ENCODE assay signal across 16 mouse cellular contexts in the genomic region with DNA sequence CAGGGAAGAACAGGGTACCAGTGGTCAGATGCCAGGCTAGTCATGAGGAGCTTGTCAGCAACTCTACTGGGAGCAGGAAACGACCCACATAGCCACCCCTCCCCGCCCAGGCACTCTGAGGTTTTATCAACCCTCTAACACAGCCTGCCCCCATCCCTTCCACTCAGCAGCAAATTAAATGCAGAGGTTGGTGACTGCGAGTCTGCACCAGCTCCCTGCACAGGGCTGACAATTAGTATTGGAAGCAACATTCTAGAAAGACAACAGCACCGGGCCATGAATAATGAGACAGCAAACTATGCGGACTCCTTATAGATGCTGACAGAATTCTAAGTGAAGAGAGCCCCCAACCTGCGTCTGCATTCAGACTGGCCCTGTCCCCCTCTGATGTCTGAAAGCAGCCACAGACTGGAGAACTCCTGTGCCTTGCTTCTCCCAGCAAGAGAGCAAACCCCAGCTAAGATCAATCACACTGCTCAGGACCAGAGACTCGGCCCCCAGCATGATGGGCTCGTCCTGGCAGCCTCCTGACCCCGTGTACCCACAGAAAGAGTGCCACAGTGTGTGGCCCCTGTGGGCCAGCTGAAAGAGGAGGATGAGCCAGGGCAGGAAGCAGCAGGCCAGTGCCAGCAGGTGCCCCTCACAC. TPM values are rescaled to one million over a fixed set of nuclear protein-coding genes. Genes with fewer than 3 reads are reported as not detected.
DNase-seq lines count a peak whose midpoint lies in the region; ATAC-seq lines count a peak whose summit lies in the region.
"Had no signal": no experiment of that assay in that cellular context is flagged by ENCODE, and none has a peak within 500 bp of the region (broad histone marks: within the 10 kb centered on the region; RNA-seq: fewer than 3 reads in every experiment).

No protein-coding gene starts in this region.

- peaks cover 6% of the 10 kb centered on the region; the same call in 1 of the 2 replicates for H3K9me3 ChIP-seq in heart, embryonic 16.5 days (replicated peaks; ENCODE audit: control insufficient read depth, low read length)
- peaks cover 5% of the 10 kb centered on the region; the same call in 1 of the 2 replicates for H3K9me3 ChIP-seq in embryonic facial prominence, embryonic 10.5 days
- H3K9me3 ChIP-seq in hindbrain, embryonic 10.5 days, result peaks cover 7% of the 10 kb centered on the region; the same call in 1 of the 2 replicates
- H3K9me3 ChIP-seq: limb, embryonic 15.5 days had no signal

- DNase-seq in heart, adult 18-20 months, result no peak
- no peak for DNase-seq in embryonic facial prominence, embryonic 10.5 days (ENCODE audit: low spot score)
- peak; percentile 13 for DNase-seq in hindbrain, embryonic 10.5 days (ENCODE audit: low spot score)
- no peak for DNase-seq in thymus, postnatal 36 days
- no peak for DNase-seq in thymus, postnatal 10 days (ENCODE audit: low spot score in 2 of 2)
- DNase-seq in cerebellum, adult 9-11 months, result no peak
- DNase-seq: adrenal gland, postnatal 25 days; cerebellum, adult 8-10 months; gastrocnemius, postnatal 10 days; kidney, adult 18-20 months; layer of hippocampus, adult 9-11 months; right cerebral cortex, adult 18-20 months had no signal

- WGBS in heart, embryonic 16.5 days, result 29% methylated on average over 9 of the region's 9 CpGs
- WGBS in embryonic facial prominence, embryonic 10.5 days, result 20% methylated on average over 9 of the region's 9 CpGs
- 11% methylated on average over 9 of the region's 9 CpGs for WGBS in hindbrain, embryonic 10.5 days

- H3K4me2 ChIP-seq in heart, embryonic 16.5 days (ENCODE audit: low read depth, low read length), result no peak overlapping the region
- H3K4me2 ChIP-seq: limb, embryonic 15.5 days had no signal

- peak overlapping the region; percentile 51; the same call in 1 of the 2 replicates for H3K27ac ChIP-seq in heart, embryonic 16.5 days (ENCODE audit: low read length)
- peak overlapping the region; percentile 20 for H3K27ac ChIP-seq in embryonic facial prominence, embryonic 10.5 days (replicated peaks)
- H3K27ac ChIP-seq in hindbrain, embryonic 10.5 days, result peak overlapping the region; percentile 81
- H3K27ac ChIP-seq: limb, embryonic 15.5 days had no signal

- no peaks in the 10 kb centered on the region for H3K27me3 ChIP-seq in heart, embryonic 16.5 days (ENCODE audit: control insufficient read depth, insufficient read depth, low read length)
- peaks cover 13% of the 10 kb centered on the region for H3K27me3 ChIP-seq in embryonic facial prominence, embryonic 10.5 days (replicated peaks; ENCODE audit: low read depth, poor library complexity, severe bottlenecking)
- H3K27me3 ChIP-seq in hindbrain, embryonic 10.5 days (ENCODE audit: insufficient read depth, poor library complexity, severe bottlenecking), result peaks cover 11% of the 10 kb centered on the region; the same call in 1 of the 2 replicates
- H3K27me3 ChIP-seq: limb, embryonic 15.5 days had no signal

- no peaks in the 10 kb centered on the region for H3K36me3 ChIP-seq in heart, embryonic 16.5 days (ENCODE audit: control insufficient read depth, insufficient read depth)
- no peaks in the 10 kb centered on the region for H3K36me3 ChIP-seq in embryonic facial prominence, embryonic 10.5 days (replicated peaks)
- no peaks in the 10 kb centered on the region for H3K36me3 ChIP-seq in hindbrain, embryonic 10.5 days
- H3K36me3 ChIP-seq: limb, embryonic 15.5 days had no signal

- H3K9ac ChIP-seq in heart, embryonic 16.5 days (ENCODE audit: low read length), result peak overlapping the region; percentile 42
- H3K9ac ChIP-seq: limb, embryonic 15.5 days had no signal

- ATAC-seq in heart, embryonic 16.5 days (replicated peaks; ENCODE audit: extremely low read depth, insufficient read depth, low FRiP score), result peak; percentile 76
- peak; percentile 50; the same call in 1 of the 2 replicates for ATAC-seq in megakaryocyte-erythroid progenitor cell, adult 5-6 weeks (replicated peaks; ENCODE audit: low FRiP score, low TSS enrichment, poor library complexity, severe bottlenecking)

- peaks cover 21% of the 10 kb centered on the region for H3K4me1 ChIP-seq in heart, embryonic 16.5 days (ENCODE audit: control insufficient read depth, insufficient read depth, low read length)
- peaks cover 25% of the 10 kb centered on the region for H3K4me1 ChIP-seq in embryonic facial prominence, embryonic 10.5 days
- peaks cover 32% of the 10 kb centered on the region for H3K4me1 ChIP-seq in hindbrain, embryonic 10.5 days (replicated peaks)

- no peak overlapping the region for H3K4me3 ChIP-seq in heart, embryonic 16.5 days (ENCODE audit: low read length)
- no peak overlapping the region for H3K4me3 ChIP-seq in embryonic facial prominence, embryonic 10.5 days
- peak overlapping the region; percentile 3; the same call in 1 of the 2 replicates for H3K4me3 ChIP-seq in hindbrain, embryonic 10.5 days
- H3K4me3 ChIP-seq: limb, embryonic 15.5 days; myocyte had no signal

RNA-seq across cellular contexts. Expression of gene Rph3al, which starts 7.7 kb away (rescaled TPM):
- 6.6 TPM in 2 replicates for polyA plus RNA-seq in heart, embryonic 16.5 days (2015; fragmentation: Nextera tagmentation; extraction: Ambion mirVana)
- total RNA-seq in heart, adult 18-20 months (2021), result 10 to 100 TPM in 1 of 2 experiments, 1 to 10 TPM in 1; 7.4 to 10.0 TPM
- 2.2 and 3.5 TPM in 2 replicates for polyA plus RNA-seq in embryonic facial prominence, embryonic 10.5 days (2016; fragmentation: Nextera tagmentation; extraction: Ambion mirVana)
- 2.1 and 2.4 TPM in 2 replicates for polyA plus RNA-seq in hindbrain, embryonic 10.5 days (2016; fragmentation: Nextera tagmentation; extraction: Ambion mirVana)
- 7.2 and 8.3 TPM in 2 replicates for total RNA-seq in megakaryocyte-erythroid progenitor cell, adult 5-6 weeks (2014; fragmentation: Nextera tagmentation)
- total RNA-seq in megakaryocyte-erythroid progenitor cell, adult 5-6 weeks (2017), result 1.1 and 2.7 TPM in 2 replicates

RNA-seq across cellular contexts. Expression of gene 1700016K19Rik, which starts 53.8 kb away (rescaled TPM):
- 0.93 and 1.7 TPM in 2 replicates for polyA plus RNA-seq in heart, embryonic 16.5 days (2015; fragmentation: Nextera tagmentation; extraction: Ambion mirVana)
- total RNA-seq in heart, adult 18-20 months (2021), result under 1 TPM in 1 of 2 experiments, not detected in 1; 0.64 TPM
- 0.65 and 0.99 TPM in 2 replicates for polyA plus RNA-seq in embryonic facial prominence, embryonic 10.5 days (2016; fragmentation: Nextera tagmentation; extraction: Ambion mirVana)
- polyA plus RNA-seq in hindbrain, embryonic 10.5 days (2016; fragmentation: Nextera tagmentation; extraction: Ambion mirVana), result 1.4 and 3.8 TPM in 2 replicates
- not detected in 2 replicates for total RNA-seq in megakaryocyte-erythroid progenitor cell, adult 5-6 weeks (2014; fragmentation: Nextera tagmentation)
- total RNA-seq in megakaryocyte-erythroid progenitor cell, adult 5-6 weeks (2017), result not detected in 2 replicates
- total RNA-seq: adrenal gland, postnatal 25 days; gastrocnemius, postnatal 10 days had no signal

Comparison
In these comparisons a context has a peak if more than half of its experiments do, and no peak if none do; other contexts are left out.
1. H3K27ac ChIP-seq: peak in every context shown above with its lines; median percentile 81 in hindbrain, embryonic 10.5 days; 51 in heart, embryonic 16.5 days; 20 in embryonic facial prominence, embryonic 10.5 days.